Comparison of ENCODE assay signal across 21 mouse cellular contexts in the genomic region with DNA sequence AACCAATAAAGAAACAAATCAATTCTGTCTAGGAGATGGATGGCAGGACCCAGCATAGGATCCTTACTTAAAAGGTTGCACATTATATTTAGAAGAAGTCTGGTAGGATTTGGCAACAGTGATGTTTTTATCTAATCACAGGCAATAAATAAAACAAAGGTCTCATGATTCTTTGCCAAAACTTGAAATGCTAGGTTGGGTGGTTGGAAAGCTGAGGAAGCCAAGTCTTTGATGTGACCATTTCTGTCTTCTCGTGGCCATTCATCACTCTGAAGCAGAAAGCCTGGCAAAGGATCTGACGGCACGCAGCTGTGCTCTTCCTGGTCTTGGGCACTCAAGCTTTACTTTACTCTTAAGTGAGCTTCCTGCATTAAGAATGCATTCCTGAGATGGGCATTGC.
DNase-seq lines count a peak whose midpoint lies in the region; ATAC-seq and TF ChIP-seq lines count a peak whose summit lies in the region.
"Had no signal": no experiment of that assay in that cellular context is flagged by ENCODE, and none has a peak within 500 bp of the region (broad histone marks: within the 10 kb centered on the region; RNA-seq: fewer than 3 reads in every experiment).

No protein-coding gene starts in this region.

- H3K4me3 ChIP-seq in lung, embryonic 14.5 days (ENCODE audit: low read depth, low read length): no peak overlapping the region
- H3K4me3 ChIP-seq in lung, adult 2 months (replicated peaks; ENCODE audit: extremely low read depth, low read depth, low read length): no peak overlapping the region
- H3K4me3 ChIP-seq in heart, embryonic 10.5 days: no peak overlapping the region
- H3K4me3 ChIP-seq: forebrain, embryonic 13.5 days; hindbrain, embryonic 12.5 days; intestine, embryonic 15.5 days; left cerebral cortex, adult 2 months; limb, embryonic 12.5 days; liver, embryonic 15.5 days had no signal

- TF ChIP-seq POLR2A in lung, adult 2 months (IDR thresholded peaks at IDR 0.05; ENCODE audit: borderline replicate concordance, extremely low read depth, low read depth, low read length): no peak

- H3K9ac ChIP-seq in lung, embryonic 14.5 days: no peak overlapping the region
- H3K9ac ChIP-seq: forebrain, embryonic 13.5 days; hindbrain, embryonic 12.5 days; intestine, embryonic 15.5 days; limb, embryonic 12.5 days; liver, embryonic 15.5 days had no signal

- no peak for TF ChIP-seq CTCF in lung, embryonic 14.5 days (IDR thresholded peaks at IDR 0.05; ENCODE audit: low read depth)
- TF ChIP-seq CTCF in lung, adult 2 months (IDR thresholded peaks at IDR 0.05; ENCODE audit: insufficient read depth, low read length): no peak

- peak; percentile 83 for ATAC-seq in lung, embryonic 14.5 days (ENCODE audit: insufficient read depth)
- ATAC-seq: forebrain, embryonic 13.5 days; hindbrain, postnatal 0 days; intestine, embryonic 15.5 days had no signal

- H3K4me2 ChIP-seq in lung, embryonic 14.5 days: no peak overlapping the region
- H3K4me2 ChIP-seq: forebrain, embryonic 13.5 days; heart, embryonic 11.5 days; hindbrain, embryonic 12.5 days; intestine, embryonic 15.5 days; limb, embryonic 12.5 days; liver, embryonic 15.5 days had no signal

- no peaks in the 10 kb centered on the region for H3K9me3 ChIP-seq in lung, embryonic 14.5 days (ENCODE audit: low read depth, low read length)
- 0 out of 2 replicates have a peak, but pooled peaks cover 5% of the 10 kb centered on the region for H3K9me3 ChIP-seq in heart, embryonic 10.5 days
- H3K9me3 ChIP-seq: forebrain, embryonic 13.5 days; hindbrain, embryonic 12.5 days; intestine, embryonic 15.5 days; liver, embryonic 15.5 days had no signal

- H3K4me1 ChIP-seq in lung, embryonic 14.5 days (ENCODE audit: insufficient read depth): no peaks in the 10 kb centered on the region
- no peaks in the 10 kb centered on the region for H3K4me1 ChIP-seq in lung, adult 2 months (ENCODE audit: control insufficient read depth, insufficient read depth, low read length)
- H3K4me1 ChIP-seq in heart, embryonic 10.5 days: no peaks in the 10 kb centered on the region
- H3K4me1 ChIP-seq: forebrain, embryonic 13.5 days; hindbrain, embryonic 12.5 days; intestine, embryonic 15.5 days; limb, embryonic 12.5 days; liver, embryonic 15.5 days had no signal

- H3K27ac ChIP-seq in lung, embryonic 14.5 days (ENCODE audit: low read depth): no peak overlapping the region
- H3K27ac ChIP-seq in heart, embryonic 10.5 days: no peak overlapping the region
- H3K27ac ChIP-seq: forebrain, embryonic 13.5 days; hindbrain, embryonic 12.5 days; hindbrain, postnatal 0 days; intestine, embryonic 15.5 days; left cerebral cortex, adult 2 months; limb, embryonic 12.5 days; liver, embryonic 15.5 days had no signal

- H3K27me3 ChIP-seq in lung, embryonic 14.5 days (ENCODE audit: insufficient read depth, low read length): no peaks in the 10 kb centered on the region
- no peaks in the 10 kb centered on the region for H3K27me3 ChIP-seq in heart, embryonic 10.5 days (ENCODE audit: insufficient read depth, poor library complexity, severe bottlenecking)
- H3K27me3 ChIP-seq: forebrain, embryonic 13.5 days; hindbrain, embryonic 12.5 days; intestine, embryonic 15.5 days; limb, embryonic 12.5 days; liver, embryonic 15.5 days had no signal

- 30% methylated on average over 3 of the region's 3 CpGs for WGBS in lung, embryonic 14.5 days
- WGBS in lung, adult 2 months: 33% methylated on average over 3 of the region's 3 CpGs
- WGBS in heart, embryonic 10.5 days: 74% methylated on average over 3 of the region's 3 CpGs

- DNase-seq in heart, adult 11 months: peak; percentile 17
- DNase-seq in heart, adult 8-10 months (ENCODE audit: low spot score): no peak
- DNase-seq in lung, embryonic 14.5 days: peak; percentile 82
- no peak for DNase-seq in lung, adult 2 months
- peak; percentile 20 for DNase-seq in testis, postnatal 14 days (ENCODE audit: low spot score)
- DNase-seq in testis, postnatal 10 days (ENCODE audit: low spot score): no peak
- no peak for DNase-seq in heart, embryonic 10.5 days (ENCODE audit: low spot score)
- DNase-seq: cerebellum, adult 8-10 months; cerebellum, postnatal 25 days; gastrocnemius, postnatal 10 days; heart, postnatal 36 days; kidney, adult 9 months; midbrain, embryonic 14.5 days had no signal

- no peaks in the 10 kb centered on the region for H3K36me3 ChIP-seq in lung, embryonic 14.5 days (ENCODE audit: insufficient read depth)
- H3K36me3 ChIP-seq in heart, embryonic 10.5 days: no peaks in the 10 kb centered on the region
- H3K36me3 ChIP-seq: hindbrain, embryonic 12.5 days; intestine, embryonic 15.5 days; limb, embryonic 12.5 days; liver, embryonic 15.5 days had no signal

Comparison
In these comparisons a context has a peak if more than half of its experiments do, and no peak if none do; other contexts are left out.
1. DNase-seq: peak in heart, adult 11 months (single experiment), lung, embryonic 14.5 days (single experiment) and testis, postnatal 14 days (single experiment); none in heart, adult 8-10 months (single experiment), lung, adult 2 months (single experiment), testis, postnatal 10 days (single experiment) and heart, embryonic 10.5 days (single experiment).